Mouse (Mus musculus) left cerebral cortex, adult 18-20 months (tissue): ENCODE measurements at regions not wholly inside any gene's neighbourhood (a gene's known extent, or its start where the extent isn't known, plus 50 kb on each side); places are given as distances from the start of the nearest gene placed in this dataset.
A peak's percentile ranks its signal among the peaks of the same experiment; 100 is the strongest.

ENCODE experiments used
- DNase-seq, 2 experiments: peaks; one replicate each; pipeline ENCODE4 v3.0.0; 2021 to 2022; ENCODE audit warnings: low spot score in 2 of 2, mixed read lengths in 1 of 2

DNA sequence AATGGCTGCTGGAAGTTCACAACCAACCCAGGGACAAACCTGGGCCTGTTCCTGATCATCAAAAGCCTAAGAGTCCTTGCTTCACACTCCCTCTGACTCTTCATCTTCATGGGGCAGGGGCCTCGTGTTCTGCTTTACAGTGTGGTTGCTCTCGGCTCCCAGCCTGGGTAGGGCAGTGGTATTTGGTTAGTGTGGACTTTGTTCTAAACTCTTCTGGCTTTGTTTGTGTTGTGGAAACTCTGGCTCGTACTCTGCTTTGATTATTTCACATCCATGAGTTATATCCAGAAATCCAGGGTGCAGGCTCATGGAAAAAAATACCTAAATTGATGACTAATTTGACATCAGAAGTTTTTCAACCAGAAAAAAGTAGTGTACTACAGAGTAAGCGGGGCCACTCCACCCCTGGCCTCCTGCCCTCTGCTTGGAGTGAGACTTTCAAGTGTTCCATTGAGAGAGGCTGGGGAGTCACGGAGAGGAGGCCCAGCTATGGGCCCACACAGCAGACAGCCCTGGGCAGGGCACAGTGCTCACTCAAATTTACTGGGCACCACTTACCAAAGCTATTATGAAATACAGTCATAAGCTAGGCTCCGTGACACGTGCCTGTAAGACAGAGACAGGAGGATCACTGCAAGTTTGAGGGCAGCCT, 325.4 kb upstream of the Ddhd1 start:
- no peak for DNase-seq

DNA sequence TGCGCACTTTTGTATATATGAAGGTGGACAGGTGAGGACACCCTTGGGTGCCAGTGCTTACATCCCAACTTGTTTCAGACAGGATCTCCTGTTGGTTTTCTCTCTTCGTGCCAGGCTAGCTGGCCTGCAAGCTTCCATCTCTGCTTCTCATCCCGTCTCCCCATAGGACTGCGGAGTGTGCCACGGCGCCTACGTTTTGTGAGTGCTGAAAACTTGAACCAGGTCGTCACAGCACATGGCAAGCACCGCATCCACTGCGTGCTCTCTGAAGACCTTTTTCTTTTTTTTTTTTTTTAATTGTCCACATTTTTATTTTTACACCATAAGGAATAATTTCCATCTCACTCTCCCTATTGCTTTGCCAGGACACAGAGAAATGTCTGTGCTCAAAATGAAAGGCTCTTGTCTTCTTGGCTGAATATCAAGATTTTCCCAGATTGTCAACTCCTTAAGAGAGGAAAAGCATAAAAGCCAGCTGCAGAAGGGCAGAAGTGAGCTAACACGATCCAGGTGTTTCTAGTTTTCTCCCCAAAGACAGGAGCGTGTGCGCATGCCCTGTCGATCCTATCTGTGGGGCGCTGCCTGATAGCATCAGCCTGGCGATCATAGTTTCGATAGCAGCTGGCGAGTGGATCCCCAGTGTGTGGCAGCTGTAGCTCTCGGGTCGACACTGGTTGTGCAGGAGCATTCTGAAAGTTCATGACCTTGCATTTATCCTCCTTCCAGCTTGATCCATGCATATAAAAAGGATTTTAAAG, 326.4 kb upstream of the Ddhd1 start:
- DNase-seq, result no peak

DNA sequence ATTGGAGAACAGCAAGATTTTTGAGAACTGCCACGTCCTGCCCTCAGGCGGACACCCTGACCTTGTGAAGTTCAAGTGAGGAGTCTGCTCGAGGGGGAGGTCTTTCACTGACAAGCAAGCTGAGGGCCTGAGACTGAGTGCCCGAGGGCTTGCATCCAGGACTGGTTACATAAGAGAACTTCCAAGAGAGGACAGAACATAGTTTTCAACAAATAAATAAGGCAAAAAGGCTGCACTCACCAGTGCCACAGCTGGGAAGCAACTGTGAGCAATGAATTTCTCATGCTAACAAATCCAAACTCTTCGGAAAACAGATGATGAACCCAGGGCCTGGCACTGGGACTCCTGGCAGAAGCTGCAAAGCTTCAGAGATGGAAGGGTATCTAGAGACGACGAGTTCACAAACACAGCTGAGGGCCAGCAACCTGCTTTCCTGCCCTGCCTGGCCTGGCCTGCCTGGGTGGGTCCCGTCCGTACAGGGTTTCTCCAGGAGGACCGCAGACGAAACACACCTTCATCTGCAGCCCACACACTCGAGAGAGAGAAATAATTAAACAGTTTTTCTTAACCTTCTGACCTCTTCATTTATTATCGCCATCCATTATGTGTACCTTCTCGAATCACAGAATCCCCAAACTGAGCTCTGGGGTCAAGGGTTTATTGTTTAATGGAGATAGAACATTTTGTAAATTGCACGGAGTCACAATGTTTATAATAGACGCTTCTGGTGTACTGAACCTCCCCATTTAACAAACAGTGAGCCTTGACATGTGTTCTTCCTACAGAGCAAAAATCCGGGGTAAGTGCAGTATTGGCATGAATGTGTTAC, 334.3 kb upstream of the Ddhd1 start:
- DNase-seq, result no peak

DNA sequence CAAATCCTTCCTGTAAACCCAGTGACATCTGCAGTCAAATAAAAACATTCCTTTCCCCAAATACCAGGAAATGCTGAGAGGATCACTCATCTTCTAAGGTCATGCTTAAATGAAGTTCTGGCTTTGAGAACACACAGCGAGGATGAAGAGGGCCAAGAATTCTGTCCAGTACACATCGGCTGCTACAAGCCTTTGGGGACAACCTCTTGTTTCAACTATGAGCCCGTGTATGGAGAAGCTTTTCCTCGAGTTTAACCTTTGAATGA, 334.9 kb upstream of the Ddhd1 start:
- no peak for DNase-seq

DNA sequence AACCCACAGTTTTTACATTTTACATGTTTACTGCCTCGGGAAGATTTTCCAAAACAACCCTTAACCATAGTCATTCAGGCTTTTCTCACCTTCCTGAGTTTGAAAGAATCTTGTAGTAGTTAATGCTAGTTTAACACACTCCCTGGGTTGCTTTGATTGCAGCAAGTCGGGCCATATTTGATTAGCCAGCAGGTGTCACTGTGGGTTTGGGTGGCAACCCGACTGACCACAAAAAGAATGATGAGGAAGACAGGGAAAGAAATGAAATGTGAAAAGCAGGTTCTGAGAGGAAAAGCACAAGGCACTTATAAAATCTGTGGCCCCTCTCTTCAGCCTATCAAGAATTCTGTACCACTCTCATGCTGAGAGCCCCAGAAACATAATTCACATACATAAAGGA, 335.7 kb upstream of the Ddhd1 start:
- DNase-seq, result peak; percentile 70 to 72

DNA sequence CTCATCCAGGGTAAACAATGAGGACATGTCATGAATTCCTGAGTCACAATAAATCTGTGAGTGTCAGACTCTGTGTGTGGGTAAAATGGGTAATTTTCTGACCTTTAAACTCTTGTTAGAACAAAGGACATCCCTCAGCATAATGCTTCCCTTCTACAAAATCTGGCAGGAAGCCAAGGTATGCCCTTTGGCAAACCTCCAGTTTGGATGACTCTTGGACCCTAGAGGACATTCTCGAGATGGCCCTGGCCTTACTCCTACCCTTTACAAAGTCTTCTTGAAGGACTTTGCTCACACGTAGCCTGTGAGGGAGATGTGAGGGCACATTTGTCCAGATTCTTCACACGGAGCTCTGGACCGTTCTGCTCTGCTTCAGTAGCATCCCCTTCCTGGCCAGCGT, 338.8 kb upstream of the Ddhd1 start:
- DNase-seq, result no peak

DNA sequence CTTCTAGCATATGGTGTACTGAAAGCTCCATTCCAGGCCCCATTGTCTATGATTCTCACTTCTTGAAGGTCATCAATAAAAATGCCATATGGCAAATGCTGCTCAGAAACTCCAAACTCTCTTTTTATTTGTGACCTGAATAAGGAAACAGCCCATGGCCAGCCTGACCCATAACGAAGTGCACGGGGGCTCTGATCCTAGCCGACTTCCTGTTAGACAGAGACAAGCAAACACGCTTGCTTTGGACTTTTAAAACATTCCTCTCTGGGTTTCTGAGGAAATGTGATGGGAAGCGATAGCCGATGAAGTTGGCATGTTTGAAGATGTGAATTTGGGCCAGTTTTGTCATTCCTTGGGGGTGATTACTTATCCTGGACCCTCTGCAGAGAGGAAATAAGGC, 346.1 kb upstream of the Ddhd1 start:
- no peak for DNase-seq

DNA sequence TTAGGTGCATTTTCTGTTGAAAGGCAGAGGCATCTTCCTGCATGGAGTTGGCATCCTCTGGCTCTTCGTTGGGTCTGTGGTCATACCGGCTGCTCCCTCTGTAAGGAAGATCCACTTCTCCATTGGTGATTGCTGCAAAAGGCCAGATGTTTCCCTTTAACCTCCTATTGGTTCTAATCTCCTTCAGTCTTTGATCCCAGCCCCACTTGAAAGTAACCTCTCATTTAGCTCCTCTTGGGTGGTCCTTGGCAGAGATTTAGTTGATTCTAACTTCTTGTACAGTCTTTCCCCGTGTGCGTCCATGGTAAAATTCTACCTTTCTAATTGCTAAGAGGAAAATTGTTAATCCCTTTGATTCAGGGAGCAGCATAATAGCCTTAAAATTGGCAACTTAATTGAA, 347.4 kb upstream of the Ddhd1 start:
- DNase-seq, result no peak

DNA sequence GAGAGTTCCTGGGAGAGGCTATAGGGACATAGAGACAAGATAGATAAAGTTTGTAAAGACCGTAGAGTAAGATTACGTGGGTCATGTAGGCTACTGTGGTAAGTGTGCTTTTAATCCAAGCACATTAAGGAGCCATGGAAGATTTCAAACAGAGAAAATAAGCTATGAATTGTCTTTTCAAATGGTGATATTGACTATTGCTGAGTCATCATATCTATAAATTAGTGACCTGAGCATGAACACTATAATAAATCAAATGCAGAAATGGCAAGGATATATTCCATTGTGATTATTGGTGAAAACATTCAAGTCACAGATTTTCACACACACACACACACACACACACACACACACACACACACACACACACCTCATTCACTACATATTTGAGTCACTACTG, 355.3 kb upstream of the Ddhd1 start:
- no peak for DNase-seq

DNA sequence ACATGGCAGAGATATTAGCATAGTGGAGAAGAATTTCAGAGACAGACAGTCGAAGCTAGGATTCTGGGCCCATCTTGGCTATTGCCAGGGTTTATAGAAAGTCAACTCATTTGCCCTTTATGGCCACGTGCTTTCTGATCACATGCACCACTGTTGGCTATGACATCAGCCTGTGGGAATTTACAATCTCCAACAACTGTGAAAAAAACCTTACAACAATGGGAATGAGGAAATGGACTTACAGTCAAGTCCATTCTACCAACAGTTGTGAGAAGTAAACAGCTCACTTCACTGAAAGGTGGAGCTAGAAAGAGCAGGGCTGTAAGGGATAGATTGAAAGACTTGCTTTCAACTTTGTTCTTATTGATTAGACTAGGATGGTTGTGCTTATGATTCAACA, 356.1 kb upstream of the Ddhd1 start:
- DNase-seq, result no peak

DNA sequence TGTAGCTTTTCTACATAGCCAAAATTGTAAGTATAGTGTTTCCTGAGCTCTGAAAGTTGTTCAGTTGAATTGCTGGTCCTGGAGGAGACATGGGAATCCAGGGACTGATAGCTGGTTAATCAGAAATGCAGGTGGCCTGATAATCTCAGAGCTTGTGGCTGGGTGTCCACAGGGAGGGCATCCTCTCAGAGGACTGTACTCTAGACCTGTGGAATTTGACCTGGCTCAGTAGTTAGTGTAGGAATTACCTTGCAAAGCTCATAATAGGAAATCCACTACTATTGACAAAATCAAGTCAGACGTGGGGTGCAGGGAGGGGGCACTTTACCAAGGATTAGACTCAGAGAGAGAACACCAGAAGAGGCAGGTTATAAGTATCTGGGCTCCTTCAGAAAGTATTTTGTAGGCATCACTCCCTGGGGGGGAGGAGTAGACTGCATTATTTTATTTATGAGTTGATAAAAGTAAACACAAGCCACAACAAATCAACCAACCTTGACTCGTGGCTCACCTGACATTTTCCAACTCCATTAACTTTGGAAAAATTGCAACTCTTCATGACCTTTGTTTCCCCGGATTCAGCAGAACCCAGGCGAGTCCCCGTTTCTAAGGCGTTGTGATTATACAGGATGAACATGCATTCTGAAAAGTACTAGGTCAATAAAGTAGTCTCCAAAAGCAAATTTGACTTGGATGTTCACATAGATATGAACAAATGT, 357.9 kb upstream of the Ddhd1 start:
- DNase-seq, result no peak

DNA sequence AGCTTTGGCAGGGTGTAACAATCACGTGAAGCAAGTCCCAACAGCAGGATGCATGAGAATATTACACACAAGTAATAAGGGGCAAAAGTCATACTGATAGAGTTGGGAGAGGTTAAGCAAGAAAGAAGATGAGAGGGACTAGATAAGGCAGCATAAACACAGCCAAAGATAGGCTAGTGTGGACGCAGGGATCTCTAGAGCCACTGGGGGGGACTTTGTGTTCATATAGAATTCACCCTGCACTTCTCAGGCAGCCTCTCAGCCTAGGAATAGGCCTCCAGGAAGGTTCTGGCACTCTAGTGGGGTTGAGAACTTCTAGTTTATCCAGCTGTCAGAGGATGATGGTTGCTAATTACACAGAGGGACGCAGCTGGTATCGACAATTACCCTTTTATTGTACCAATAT, 358.8 kb upstream of the Ddhd1 start:
- no peak for DNase-seq

DNA sequence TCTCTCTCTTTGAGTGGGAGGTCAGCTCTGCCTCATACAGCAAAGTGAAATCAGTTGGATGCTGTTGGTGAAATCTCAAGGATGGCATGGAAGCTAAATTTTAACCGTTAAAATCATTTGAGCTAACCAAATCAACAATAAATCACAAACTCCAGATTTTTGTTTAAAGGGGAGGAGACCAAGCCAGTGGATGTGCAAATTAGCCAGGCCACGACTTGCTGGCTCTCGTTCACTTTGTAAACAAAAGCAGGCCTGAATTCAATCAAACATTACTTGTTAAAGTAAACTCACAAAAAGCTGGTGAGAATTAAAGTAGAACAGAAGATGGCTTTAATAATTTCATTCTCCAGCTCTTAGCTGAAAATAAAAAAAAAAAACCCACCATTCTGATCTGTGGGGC, 359.3 kb upstream of the Ddhd1 start:
- no peak for DNase-seq

DNA sequence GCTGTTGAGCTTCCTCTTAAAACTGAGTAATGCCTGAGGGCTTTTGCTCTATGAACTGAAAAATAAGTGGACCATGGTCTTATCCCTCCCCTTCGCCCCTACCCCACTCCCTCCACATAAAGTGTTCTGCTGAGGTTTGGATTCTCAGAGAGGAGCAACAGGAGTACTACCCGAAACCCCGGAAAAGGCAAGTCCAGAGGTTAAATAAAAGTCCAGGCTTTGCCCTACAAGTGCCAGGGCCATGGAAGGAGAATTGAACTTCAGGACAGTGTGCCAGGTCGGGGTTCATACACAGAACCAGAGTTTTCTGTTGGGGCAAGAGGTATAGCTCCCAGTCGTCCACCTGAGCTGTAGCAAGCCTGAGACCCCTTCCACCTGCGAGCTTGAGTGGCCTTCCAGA, 360.0 kb upstream of the Ddhd1 start:
- DNase-seq, result no peak

DNA sequence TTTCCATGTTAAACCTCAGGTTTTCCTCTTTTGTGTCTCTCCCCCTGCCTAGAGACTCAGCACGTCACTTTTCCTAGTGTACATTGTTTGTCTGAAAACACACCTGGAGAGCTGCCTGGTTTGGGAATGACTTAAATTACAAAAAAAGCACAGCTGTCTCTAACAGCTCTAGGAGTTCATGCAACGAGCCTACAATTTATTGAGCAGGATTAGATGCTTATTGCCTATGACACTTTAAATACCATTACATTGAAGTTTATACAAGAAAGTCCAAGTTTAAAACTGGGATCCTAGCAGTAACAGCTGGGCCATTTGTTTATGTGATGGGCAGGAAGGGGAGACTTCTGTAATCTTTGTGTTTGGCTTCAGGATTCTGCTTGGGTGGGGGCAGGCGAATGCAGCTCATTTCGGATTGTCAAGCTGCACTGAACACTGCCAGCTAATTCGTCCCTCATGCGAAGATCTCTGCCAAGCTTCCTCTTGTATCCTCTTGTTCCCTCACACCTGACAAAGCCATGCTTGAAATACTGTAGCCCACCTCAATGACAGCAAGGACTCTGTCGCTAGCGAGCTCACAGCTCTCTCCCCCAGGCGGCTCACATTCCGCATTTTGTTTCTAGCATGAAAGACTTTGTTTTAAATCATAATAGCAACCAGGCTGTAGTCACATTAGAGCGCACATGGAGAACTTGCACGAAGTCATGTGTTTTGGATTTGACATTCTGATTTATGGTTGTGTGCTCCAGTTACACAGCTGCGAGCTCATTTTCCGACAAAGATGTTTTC, 359.8 kb upstream of the Gm15217 start:
- DNase-seq, result no peak

DNA sequence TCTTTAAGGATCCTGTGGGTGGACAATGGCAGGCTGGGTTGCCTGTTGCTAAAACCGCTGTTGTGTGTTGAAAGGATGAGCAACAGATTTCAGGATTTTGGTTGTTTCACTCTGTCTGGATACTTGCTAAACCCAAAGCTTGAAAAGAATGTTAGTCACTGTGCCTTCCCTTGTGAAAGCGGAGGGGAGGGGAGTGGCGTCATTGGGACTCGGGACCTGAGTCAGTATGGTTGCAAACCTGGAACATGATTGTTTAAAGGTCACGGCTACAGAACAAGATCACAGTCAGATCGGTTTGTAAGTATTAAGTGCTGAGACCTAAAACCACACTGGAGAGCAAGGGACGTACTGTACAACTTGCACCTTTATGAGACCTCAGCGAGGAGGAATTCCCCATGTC, 344.9 kb upstream of the Gm15217 start:
- no peak for DNase-seq

DNA sequence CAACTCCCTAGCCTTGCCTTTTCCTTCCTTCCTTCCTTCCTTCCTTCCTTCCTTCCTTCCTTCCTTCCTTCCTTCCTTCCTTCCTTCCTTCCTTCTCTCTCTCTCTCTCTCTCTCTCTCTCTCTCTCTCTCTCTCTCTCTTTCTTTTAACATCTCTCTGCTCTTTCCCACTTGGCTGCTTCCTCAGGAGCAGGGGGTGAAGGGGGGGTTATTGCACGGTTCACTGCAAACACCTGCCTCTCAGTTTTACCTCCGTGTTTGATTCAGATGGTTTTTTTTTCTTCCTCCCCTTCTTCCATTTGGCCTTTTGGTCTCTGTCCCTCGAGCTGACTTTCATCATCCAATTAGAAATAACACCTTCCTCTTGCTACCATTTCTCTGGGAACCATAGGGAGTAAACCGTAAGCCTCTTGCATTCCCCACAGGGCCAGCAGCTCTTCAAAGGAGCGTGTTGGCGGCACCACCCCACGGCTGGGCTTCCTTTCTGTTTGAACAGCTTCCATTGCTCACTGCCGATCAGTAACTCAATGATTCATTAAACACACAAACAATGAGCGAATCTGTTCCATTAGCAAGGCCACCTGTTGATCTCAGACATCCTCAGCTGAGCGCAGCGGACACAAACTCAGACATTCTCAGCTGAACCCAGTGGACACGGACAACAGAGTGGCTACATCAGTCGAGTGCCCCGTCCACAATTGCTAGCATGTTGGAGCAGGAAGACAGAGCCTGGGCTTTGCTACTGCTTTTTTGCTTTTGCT, 318.4 kb upstream of the Gm15217 start:
- DNase-seq, result no peak

DNA sequence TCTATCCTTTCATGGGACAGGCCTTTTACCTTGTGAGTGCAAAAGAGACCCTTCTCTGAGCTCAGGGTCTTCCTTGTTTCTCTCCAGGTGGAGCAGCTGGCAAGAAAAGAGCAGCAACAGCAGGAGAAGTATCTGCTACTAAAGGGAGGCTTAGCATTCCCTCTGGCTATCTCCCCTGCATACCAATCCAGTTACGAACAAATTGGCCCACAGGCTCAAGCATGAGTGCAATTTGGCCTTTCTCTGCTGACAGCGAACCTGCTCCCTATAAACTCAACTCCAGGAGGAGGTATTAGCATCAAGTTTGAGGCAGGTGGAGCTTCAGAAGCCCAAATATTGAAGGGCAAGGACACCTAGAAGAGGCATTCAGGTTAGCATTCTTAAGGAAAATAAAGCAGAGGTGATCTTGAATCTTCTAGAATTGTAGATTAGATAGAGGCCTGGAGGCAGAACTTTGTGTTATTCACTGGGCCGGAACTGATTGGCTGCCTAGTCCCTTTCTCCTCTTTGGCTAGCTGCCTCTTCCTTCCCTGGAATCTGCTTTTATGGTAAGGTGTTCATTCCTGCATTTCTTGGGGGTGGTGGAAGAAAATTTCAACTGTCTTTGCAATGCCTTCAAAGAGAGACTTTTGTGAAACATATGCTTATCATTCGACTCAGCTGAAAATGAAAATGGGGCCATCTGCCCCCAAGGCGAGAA, 312.0 kb upstream of the Gm15217 start:
- DNase-seq, result no peak

DNA sequence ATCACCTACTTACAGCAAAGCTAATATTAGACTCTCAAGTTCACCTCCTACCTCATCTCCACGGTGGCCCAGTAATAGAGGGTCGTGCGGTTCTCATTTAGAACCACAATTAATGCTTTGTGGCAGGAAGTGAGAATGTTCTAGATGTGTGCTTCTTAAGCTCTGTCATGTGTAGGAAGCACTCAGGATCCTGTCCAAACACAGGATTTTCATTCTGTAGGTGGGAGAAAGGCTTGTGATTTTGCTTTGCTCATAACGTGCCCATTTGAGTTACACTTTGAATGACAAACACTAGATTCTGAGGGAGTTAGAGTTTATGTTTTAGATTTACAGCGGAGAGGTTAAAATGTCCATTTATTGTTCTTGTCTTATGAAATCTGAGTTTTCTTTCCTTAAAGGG, 308.0 kb upstream of the Gm15217 start:
- DNase-seq, result peak in 1 of 2 experiments; percentile 7

DNA sequence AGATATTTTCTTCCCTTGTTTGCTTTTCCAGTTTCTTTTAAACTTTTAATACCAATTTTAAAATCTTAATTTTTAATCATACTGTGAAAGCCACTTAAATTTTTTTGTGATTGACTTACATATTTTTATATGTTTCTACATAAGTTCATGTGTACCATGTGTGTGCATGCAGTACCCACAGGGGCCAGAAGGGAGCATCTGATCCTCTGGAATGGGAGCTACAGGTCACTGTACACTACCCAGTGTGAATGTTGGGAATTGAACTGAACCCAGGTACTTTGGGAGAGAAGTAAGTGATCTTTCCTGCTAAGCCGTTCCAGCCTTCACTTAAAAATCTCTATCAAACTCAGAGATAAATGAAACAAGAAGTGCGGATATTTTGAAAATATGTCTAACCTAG, 302.5 kb upstream of the Gm15217 start:
- no peak for DNase-seq
